Mouse (Mus musculus) heart, embryonic 15.5 days (tissue): ENCODE results near the gene Fes. TPM values are rescaled to one million over a fixed set of nuclear protein-coding genes. Genes with fewer than 3 reads are reported as not detected.
A peak's percentile ranks its signal among the peaks of the same experiment; 100 is the strongest.
"Not testable (repeated sequence)": the region's sequence is repeated elsewhere in the genome, so short reads cannot be mapped to it uniquely, and the experiment has no call there.

Source experiments
- ATAC-seq: fragments of 200-750 bp; cut with Nextera tagmentation; replicated peaks from 2 replicates; pipeline ENCODE4 v1.8.0; 2017; ENCODE audit warnings: low read depth, moderate TSS enrichment; ENCODE audit not compliant: insufficient number of reproducible peaks, insufficient read depth, low FRiP score
- H3K27ac ChIP-seq: fragments of 300-500 bp; sonication (generic); 2 replicates; pipeline ENCODE4 v1.5.1; 2015; ENCODE audit warnings: mild to moderate bottlenecking, inconsistent platforms
- H3K27me3 ChIP-seq: fragments of 300-500 bp; sonication (generic); 2 replicates; pipeline ENCODE4 v1.6.1; 2015; ENCODE audit warnings: inconsistent platforms
- H3K36me3 ChIP-seq: fragments of 300-500 bp; sonication (generic); 2 replicates; pipeline ENCODE4 v1.6.1; 2015; ENCODE audit warnings: mild to moderate bottlenecking, inconsistent platforms
- H3K4me1 ChIP-seq: fragments of 300-500 bp; sonication (generic); replicated peaks from 2 replicates; pipeline ENCODE4 v1.6.1; 2015; ENCODE audit warnings: inconsistent platforms
- H3K4me2 ChIP-seq: fragments of 300-500 bp; sonication (generic); 2 replicates; pipeline ENCODE4 v1.6.1; 2015; ENCODE audit warnings: inconsistent platforms, mild to moderate bottlenecking, moderate library complexity
- H3K4me3 ChIP-seq: fragments of 300-500 bp; sonication (generic); 2 replicates; pipeline ENCODE4 v1.5.1; 2015; ENCODE audit warnings: mild to moderate bottlenecking, inconsistent platforms
- H3K9ac ChIP-seq: fragments of 300-500 bp; sonication (generic); 2 replicates; pipeline ENCODE4 v1.6.1; 2015; ENCODE audit warnings: mild to moderate bottlenecking, inconsistent platforms
- H3K9me3 ChIP-seq: fragments of 300-500 bp; sonication (generic); replicated peaks from 2 replicates; pipeline ENCODE4 v1.6.1; 2016; ENCODE audit warnings: inconsistent platforms
- WGBS: fragments of 180-500 bp; shearing (Covaris S2); methylation state at CpG from one replicate; pipeline ENCODE4 v1.1.7; 2015; ENCODE audit warnings: mixed read lengths; 5-methylcytosine and 5-hydroxymethylcytosine counted together
- polyA plus RNA-seq: library from polyadenylated mRNA; unstranded; fragments of >200 nt; fragmentation: Nextera tagmentation; extraction: Ambion mirVana; gene quantifications from 2 replicates; pipeline ENCODE4 v1.2.1, GENCODE M21; 2015

Gene Fes
- polyA plus RNA-seq, 1 experiment from 2014 or later, result 10.9 TPM

DNA sequence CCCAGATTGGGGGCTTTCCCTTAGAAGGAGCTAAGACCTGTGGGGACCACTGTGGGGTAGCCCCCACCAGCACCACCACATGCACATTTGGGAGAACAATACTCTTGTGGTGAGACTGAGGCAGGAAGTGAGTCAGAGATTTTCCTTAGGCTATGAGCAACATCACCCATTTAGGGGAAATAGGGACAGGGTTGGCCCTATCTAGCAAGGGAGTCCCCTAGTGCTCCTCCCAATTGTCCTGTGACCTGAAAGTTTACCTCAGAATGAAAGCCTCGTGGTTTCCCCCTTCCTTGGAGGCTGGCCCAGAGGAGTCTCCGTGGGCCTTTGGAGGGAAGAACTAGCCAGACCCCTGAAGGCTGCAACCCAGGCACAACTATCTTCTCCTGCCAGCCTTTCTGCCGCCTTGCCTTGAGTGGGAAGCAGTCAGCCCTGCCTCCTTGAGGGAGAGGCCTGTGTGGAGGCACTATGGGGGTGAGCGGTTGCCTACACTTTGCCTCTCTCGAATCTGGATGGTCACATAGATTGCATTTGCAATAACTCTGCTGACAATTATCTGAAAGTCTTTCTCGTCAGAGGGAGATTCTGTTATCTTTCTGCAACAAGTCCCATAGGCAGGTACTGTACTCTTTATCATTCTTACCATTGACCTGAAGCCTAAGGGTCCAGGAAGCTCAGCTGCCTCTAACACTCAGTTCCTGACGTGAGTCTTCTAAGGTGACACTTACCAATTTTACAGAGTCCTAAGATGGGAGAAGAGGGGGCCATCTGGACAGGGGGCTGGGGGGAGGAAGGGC lies 16.6 kb upstream of the Fes start:
- H3K9ac ChIP-seq, result no peak overlapping the region
- no peak overlapping the region for H3K4me3 ChIP-seq
- 56% methylated on average over 7 of the region's 7 CpGs for WGBS
- H3K4me1 ChIP-seq, result peaks cover 48% of the 10 kb centered on the region
- no peaks in the 10 kb centered on the region for H3K27me3 ChIP-seq
- peak overlapping the region; percentile 94 for H3K27ac ChIP-seq
- no peak overlapping the region for H3K4me2 ChIP-seq
- H3K36me3 ChIP-seq, result no peaks in the 10 kb centered on the region
- H3K9me3 ChIP-seq, result no peaks in the 10 kb centered on the region
- no peak for ATAC-seq

DNA sequence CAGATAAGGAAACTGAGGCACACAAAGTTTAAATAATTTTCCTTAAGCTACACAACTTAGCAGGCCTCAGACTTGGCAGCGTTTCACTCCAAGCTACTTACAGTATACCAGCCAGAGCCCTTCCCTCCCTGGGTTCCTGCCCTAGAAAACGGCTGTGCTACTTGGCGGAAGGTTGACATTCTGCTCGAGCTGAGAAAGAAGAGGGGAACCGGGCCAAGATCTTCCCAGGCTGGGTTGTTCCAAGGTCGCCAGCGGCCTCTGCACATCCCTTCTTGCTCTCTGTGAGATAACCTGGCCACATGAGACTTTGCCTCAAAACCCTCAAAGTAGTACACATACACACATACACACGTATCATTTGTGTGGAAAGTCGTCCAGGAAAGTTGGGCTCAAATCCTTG lies 15.8 kb upstream of the Fes start:
- Histone ChIP-seq H3K4me3 (peak overlapping the region; percentile 94), H3K36me3 (no peaks in the 10 kb centered on the region), H3K9ac (peak overlapping the region; percentile 98; the same call in 1 of the 2 replicates), H3K27ac (peak overlapping the region; percentile 94), H3K4me2 (peak overlapping the region; percentile 72), H3K27me3 (no peaks in the 10 kb centered on the region), H3K9me3 (no peaks in the 10 kb centered on the region), H3K4me1 (peaks cover 55% of the 10 kb centered on the region)
- ATAC-seq, result no peak
- WGBS, result 34% methylated on average over 9 of the region's 9 CpGs

DNA sequence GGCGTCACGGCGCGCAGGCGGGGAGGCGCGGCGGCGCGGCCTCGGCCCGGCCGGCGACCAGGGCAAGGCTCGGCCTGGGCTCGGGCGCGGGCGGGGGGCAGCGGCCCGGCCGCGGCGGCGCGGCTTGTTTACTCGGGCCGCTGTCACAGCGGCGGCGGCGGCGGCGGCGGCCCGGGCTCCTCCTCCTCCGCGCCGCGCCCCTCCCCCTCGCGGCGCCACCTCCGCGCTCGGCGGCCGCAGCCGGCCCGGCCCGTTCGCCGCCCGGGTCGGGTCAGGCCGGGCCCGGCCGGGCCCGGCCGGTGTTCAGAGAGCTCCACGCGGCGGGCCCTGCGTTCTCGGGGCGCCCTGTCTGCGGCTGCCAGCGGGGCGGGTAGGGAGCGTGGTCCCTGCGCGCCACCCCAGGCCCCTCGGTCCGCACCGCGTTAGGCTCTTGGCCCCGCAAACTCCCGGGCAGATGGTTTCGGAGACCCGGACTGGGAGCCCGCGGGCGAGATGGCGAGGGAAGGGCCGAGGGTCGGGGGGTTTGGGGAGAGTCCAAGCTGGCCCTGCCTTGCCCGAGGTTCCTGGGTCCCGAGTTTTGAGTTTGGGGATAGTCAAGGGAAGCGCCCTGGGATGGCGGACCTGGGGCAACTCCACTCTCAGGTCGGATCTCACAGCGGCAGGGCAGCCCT lies 15.0 kb upstream of the Fes start:
- peak overlapping the region; percentile 94 for H3K27ac ChIP-seq
- peak overlapping the region; percentile 94 for H3K4me3 ChIP-seq
- no peaks in the 10 kb centered on the region for H3K36me3 ChIP-seq
- WGBS, result under 1% methylated on average over 41 of the region's 92 CpGs
- peaks cover 58% of the 10 kb centered on the region for H3K4me1 ChIP-seq
- no peaks in the 10 kb centered on the region for H3K9me3 ChIP-seq
- H3K4me2 ChIP-seq, result peak overlapping the region; percentile 72
- peak overlapping the region; percentile 98 for H3K9ac ChIP-seq
- ATAC-seq, result peak; percentile 74
- H3K27me3 ChIP-seq, result no peaks in the 10 kb centered on the region

DNA sequence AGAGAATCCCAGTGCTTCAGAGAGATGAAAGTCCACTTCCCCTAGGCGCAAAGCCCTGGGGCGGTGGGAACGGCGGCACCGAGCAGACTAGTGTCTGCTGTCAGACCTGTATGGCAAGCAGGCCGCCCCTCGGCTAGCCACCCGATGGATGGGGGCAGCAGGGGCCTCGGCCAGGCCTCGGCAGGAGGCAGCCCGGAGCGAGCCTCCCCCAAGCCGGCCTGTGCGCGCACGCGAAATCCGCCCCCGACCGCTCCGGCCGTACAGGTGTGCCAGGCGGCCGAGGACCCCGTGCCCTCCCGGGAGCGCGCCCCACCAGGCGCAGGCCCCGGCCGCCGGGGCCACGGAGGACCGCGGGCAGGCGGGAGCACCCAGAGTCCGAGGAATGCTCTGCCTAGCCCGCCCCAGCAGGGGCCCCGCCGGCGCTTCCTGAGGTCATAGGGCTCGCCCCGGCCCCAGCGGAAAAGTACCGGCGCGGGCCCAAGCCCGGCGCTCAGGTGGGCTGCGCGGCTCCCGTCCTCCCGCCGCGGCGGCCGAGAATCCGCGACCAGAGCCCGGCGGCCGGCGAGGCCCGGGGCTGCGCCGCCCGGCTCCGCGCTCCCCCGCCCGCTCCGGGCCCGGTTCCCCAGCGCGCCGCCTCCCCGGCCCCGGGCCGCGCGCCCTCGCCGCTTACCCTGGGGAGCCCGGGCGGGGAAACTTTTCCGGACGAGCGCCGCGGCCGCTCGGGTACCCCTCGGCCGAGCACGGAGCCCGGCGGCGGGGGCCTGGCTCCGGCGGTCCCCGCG lies 14.3 kb upstream of the Fes start:
- peaks cover 56% of the 10 kb centered on the region for H3K4me1 ChIP-seq
- H3K4me2 ChIP-seq, result peak overlapping the region; percentile 72
- no peaks in the 10 kb centered on the region for H3K27me3 ChIP-seq
- peak; percentile 55 for ATAC-seq
- H3K4me3 ChIP-seq, result peak overlapping the region; percentile 94
- H3K9me3 ChIP-seq, result no peaks in the 10 kb centered on the region
- peak overlapping the region; percentile 98 for H3K9ac ChIP-seq
- peaks cover 3% of the 10 kb centered on the region for H3K36me3 ChIP-seq
- H3K27ac ChIP-seq, result peak overlapping the region; percentile 94
- WGBS, result under 1% methylated on average over 100 of the region's 102 CpGs

DNA sequence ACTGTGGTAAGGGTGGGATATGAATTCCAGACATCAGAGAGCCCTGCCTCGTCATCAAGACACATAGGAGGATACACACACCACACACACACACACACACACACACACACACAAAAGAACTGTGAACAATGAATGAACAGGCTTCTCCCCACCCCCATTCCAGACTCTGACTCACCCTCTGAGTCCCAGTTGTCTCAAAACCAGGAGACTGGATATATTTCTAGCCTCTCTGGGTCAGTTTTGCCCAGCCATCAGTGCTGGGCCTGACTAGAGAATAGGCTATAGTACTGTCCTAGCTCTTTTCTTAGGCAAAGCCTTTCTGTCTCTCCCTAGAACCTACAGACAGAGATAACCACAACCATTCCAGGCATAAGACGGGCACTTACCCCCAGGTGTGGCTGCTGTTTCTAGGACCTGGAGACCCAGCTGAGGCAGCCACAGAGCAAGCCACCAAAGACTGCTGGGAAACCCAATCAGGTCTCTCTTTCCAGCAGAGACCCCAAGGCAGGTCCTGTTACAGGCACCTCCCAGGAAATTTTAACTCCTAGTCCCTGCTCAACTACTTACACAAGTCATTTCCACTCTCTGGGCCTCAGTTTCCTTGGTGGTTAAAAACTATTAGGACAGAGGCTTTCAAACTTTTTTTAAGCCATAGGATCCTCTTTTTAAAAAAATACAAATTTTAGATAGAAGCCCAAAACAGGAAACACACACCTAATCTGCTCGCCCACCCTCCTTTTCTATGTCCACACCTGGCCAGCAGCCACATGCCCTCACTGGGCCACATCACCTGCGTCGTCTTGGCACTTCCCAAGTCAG lies 13.5 kb upstream of the Fes start:
- Histone ChIP-seq H3K9ac (peak overlapping the region; percentile 98), H3K27ac (peak overlapping the region; percentile 94), H3K4me2 (peak overlapping the region; percentile 72), H3K36me3 (peaks cover 10% of the 10 kb centered on the region), H3K4me3 (peak overlapping the region; percentile 94), H3K27me3 (no peaks in the 10 kb centered on the region), H3K9me3 (no peaks in the 10 kb centered on the region), H3K4me1 (peaks cover 56% of the 10 kb centered on the region)
- WGBS, result 23% methylated on average over 5 of the region's 5 CpGs
- no peak for ATAC-seq

DNA sequence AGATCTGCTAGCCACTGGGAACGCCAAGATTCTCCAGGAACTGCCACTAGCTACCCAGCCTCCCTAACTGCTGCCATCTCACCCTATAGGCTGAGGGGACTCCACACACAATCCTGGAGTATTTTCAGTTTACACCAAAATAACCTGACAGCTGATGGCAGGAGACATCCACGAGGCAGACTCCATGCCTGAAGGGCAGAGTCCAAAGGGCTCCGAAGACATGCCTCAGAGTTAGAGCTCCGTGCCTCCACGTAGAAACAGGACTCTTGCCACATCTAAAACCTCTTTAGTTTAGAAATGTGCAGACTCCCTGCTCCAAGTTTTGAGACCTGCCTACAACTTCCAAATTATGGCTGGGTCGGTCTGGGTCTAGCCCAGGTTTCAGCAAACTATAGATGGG lies 12.8 kb upstream of the Fes start:
- H3K27me3 ChIP-seq, result no peaks in the 10 kb centered on the region
- peak overlapping the region; percentile 94 for H3K27ac ChIP-seq
- H3K36me3 ChIP-seq, result peaks cover 15% of the 10 kb centered on the region
- H3K4me3 ChIP-seq, result peak overlapping the region; percentile 94
- WGBS, result 56% methylated on average over 6 of the region's 6 CpGs
- peak overlapping the region; percentile 72 for H3K4me2 ChIP-seq
- no peak for ATAC-seq
- H3K4me1 ChIP-seq, result peaks cover 56% of the 10 kb centered on the region
- H3K9me3 ChIP-seq, result no peaks in the 10 kb centered on the region
- peak overlapping the region; percentile 98; the same call in 1 of the 2 replicates for H3K9ac ChIP-seq

DNA sequence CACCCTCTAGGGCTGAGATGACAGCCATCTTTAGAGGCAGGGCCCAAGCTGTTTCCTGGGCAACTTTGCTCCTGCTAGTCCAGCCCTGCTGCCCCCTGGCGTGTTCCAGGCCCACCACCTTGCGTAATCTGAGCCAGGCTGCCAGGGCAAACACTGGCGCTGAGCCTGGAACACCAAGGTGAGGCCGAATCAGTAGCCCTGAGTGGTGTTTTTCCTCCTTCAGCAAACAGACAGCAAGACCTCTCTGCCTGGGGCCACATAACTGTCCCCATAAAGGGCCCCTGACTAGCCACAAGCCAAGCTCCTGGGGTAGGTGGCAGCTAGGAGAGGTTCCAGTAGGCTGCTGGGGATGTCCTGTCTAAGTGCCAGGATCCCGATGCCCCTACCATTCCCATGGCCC lies 12.4 kb upstream of the Fes start:
- H3K9me3 ChIP-seq, result no peaks in the 10 kb centered on the region
- peaks cover 19% of the 10 kb centered on the region for H3K36me3 ChIP-seq
- no peaks in the 10 kb centered on the region for H3K27me3 ChIP-seq
- peak overlapping the region; percentile 94 for H3K4me3 ChIP-seq
- WGBS, result 49% methylated on average over 5 of the region's 5 CpGs
- peak overlapping the region; percentile 94 for H3K27ac ChIP-seq
- peaks cover 54% of the 10 kb centered on the region for H3K4me1 ChIP-seq
- ATAC-seq, result no peak
- H3K4me2 ChIP-seq, result peak overlapping the region; percentile 72
- H3K9ac ChIP-seq, result peak overlapping the region; percentile 98; the same call in 1 of the 2 replicates

DNA sequence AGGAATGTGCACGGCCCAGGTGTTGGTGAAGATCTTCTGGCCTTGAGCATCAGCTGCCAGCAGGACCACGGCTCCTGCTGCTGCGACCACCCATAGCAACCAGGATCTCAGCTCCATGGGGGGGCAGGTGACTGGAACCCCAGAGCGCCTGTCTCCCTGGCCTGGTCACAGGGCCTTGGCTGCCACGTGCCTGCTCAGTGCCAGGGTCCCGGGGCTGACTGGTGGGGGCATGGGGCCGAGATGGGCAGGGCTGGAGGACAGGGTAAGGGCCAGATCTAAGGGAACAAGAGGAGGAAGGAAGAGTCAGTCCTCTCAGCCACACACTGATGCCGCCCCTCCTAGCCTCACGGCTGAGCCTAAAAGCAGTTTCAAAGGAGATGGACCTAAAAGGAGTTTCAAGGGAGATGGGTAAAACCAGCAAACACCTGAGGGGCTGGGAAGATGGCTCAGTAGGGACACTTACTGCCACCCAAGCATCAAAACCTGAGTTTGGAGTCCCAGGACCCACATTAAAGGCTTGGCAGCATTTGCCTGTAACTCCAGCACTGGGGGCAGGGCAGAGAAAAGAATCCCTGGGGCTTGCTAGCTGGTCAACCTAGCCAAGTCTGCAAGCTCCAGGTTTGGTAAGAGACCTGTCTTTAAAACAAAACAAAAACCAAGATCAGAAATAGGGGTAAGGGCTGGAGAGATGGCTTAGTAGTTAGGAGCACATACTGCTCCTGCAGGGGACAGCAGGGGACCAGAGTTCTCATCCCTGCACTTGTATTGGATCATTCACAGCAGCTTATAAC lies 11.1 kb upstream of the Fes start:
- Histone ChIP-seq H3K9me3 (no peaks in the 10 kb centered on the region), H3K4me3 (no peak overlapping the region), H3K36me3 (peaks cover 27% of the 10 kb centered on the region), H3K4me1 (peaks cover 44% of the 10 kb centered on the region), H3K27me3 (no peaks in the 10 kb centered on the region), H3K9ac (no peak overlapping the region), H3K4me2 (no peak overlapping the region), H3K27ac (no peak overlapping the region)
- no peak for ATAC-seq
- 71% methylated on average over 9 of the region's 9 CpGs for WGBS

DNA sequence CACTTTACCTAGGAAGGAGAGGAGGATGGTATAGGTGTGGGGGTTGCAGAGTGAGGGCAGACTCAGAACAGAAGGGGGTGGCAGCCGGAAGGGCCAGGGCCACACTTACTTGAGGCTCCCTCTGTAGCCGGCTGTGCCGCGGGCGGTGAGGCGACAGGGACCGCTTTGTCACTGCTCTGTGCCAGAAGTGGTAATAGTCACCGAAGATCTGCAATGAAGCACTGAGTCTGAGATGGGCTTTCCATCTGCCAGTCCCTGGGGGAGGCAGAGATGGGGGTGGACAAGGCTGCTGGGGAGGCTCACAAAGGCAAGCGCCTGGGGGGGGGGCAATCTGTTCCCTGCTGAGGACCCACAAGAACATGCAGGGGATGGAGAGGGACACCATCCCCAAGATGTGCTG lies 10.2 kb upstream of the Fes start:
- 93% methylated on average over 9 of the region's 9 CpGs for WGBS
- Histone ChIP-seq H3K27ac (no peak overlapping the region), H3K36me3 (peaks cover 36% of the 10 kb centered on the region), H3K4me1 (peaks cover 36% of the 10 kb centered on the region), H3K27me3 (no peaks in the 10 kb centered on the region), H3K4me2 (no peak overlapping the region), H3K4me3 (no peak overlapping the region), H3K9ac (no peak overlapping the region), H3K9me3 (no peaks in the 10 kb centered on the region)
- ATAC-seq, result no peak

DNA sequence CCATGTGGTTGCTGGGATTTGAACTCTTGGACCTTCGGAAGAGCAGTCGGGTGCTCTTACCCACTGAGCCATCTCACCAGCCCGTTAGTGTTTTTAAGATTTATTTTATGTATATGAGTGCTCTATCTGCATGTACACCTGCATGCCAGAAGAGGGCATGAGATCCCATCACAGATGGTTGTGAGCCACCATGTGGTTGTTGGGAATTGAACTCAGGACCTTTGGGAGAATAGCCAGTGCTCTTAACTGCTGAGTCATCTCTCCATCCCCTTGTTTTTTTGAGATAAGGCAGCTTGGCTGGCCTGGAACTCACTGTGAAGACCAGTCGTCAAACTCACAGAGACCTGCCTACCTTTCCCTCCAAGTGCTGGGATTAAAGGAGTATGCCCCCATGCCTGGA lies 8.7 kb upstream of the Fes start:
- peaks cover 32% of the 10 kb centered on the region for H3K4me1 ChIP-seq
- 75% methylated on average over 4 of the region's 4 CpGs for WGBS
- H3K27ac ChIP-seq, H3K9me3 ChIP-seq, ATAC-seq, H3K4me3 ChIP-seq, H3K4me2 ChIP-seq, H3K9ac ChIP-seq, H3K27me3 ChIP-seq: not testable (repeated sequence)
- H3K36me3 ChIP-seq, result peaks cover 51% of the 10 kb centered on the region
